Mouse (Mus musculus) neural tube, embryonic 14.5 days (tissue): ENCODE measurements at regions not wholly inside any gene's neighbourhood (a gene's known extent, or its start where the extent isn't known, plus 50 kb on each side); places are given as distances from the start of the nearest gene placed in this dataset.

Experiments
- ATAC-seq: fragments of 200-750 bp; cut with Nextera tagmentation; 2 replicates; pipeline ENCODE4 v1.8.0; 2017; ENCODE audit warnings: low read depth, mild to moderate bottlenecking, moderate TSS enrichment, moderate library complexity
- H3K27ac ChIP-seq: fragments of 300-500 bp; sonication (generic); 2 replicates; pipeline ENCODE4 v1.5.1; 2014; ENCODE audit warnings: low read depth, mild to moderate bottlenecking, control low read depth, low read length, moderate library complexity, mixed read lengths
- H3K27me3 ChIP-seq: fragments of 300-500 bp; sonication (generic); 2 replicates; pipeline ENCODE4 v1.6.1; 2014; ENCODE audit warnings: low read length; ENCODE audit not compliant: control insufficient read depth, insufficient read depth
- H3K36me3 ChIP-seq: fragments of 300-500 bp; sonication (generic); 2 replicates; pipeline ENCODE4 v1.6.1; 2014; ENCODE audit warnings: low read length, mixed read lengths; ENCODE audit not compliant: control insufficient read depth, insufficient read depth
- H3K4me1 ChIP-seq: fragments of 300-500 bp; sonication (generic); 2 replicates; pipeline ENCODE4 v1.6.1; 2014; ENCODE audit warnings: low read length; ENCODE audit not compliant: control insufficient read depth, insufficient read depth
- H3K4me2 ChIP-seq: fragments of 300-500 bp; sonication (generic); 2 replicates; pipeline ENCODE4 v1.6.1; 2014; ENCODE audit warnings: mild to moderate bottlenecking, low read depth, low read length, control low read depth
- H3K4me3 ChIP-seq: fragments of 300-500 bp; sonication (generic); 2 replicates; pipeline ENCODE4 v1.5.1; 2014; ENCODE audit warnings: low read depth, low read length, control low read depth, mixed read lengths
- H3K9ac ChIP-seq: fragments of 300-500 bp; sonication (generic); replicated peaks from 2 replicates; pipeline ENCODE4 v1.6.1; 2014; ENCODE audit warnings: low read depth, mild to moderate bottlenecking, control low read depth, low read length, mixed read lengths
- H3K9me3 ChIP-seq: fragments of 300-500 bp; sonication (generic); 2 replicates; pipeline ENCODE4 v1.6.1; 2016; ENCODE audit warnings: low read length; ENCODE audit not compliant: control insufficient read depth
- WGBS: fragments of 180-500 bp; shearing (Covaris S2); extraction: QIAGEN DNeasy Blood & Tissue Kit; methylation state at CpG from one replicate; pipeline ENCODE4 v1.1.7; 2014; 5-methylcytosine and 5-hydroxymethylcytosine counted together

- no peak for ATAC-seq
These were observed 170.1 kb downstream of the Cth start for GRCm38 (mm10) chr3:157754826-157755225.

GRCm38 (mm10) chr3:157750266-157750665 lies 174.6 kb downstream of the Cth start:
- ATAC-seq: no peak
- 91% methylated on average over 3 of the region's 3 CpGs for WGBS

More at GRCm38 (mm10) chr3:157754826-157755225, 170.1 kb downstream of the Cth start:
- Histone ChIP-seq H3K4me3 (no peak overlapping the region), H3K36me3 (no peaks in the 10 kb centered on the region), H3K9ac (no peak overlapping the region), H3K4me2 (no peak overlapping the region), H3K27ac (no peak overlapping the region), H3K27me3 (no peaks in the 10 kb centered on the region), H3K4me1 (no peaks in the 10 kb centered on the region), H3K9me3 (no peaks in the 10 kb centered on the region)
- WGBS: 74% methylated on average over 4 of the region's 4 CpGs

GRCm38 (mm10) chr3:157748395-157749037 lies 176.4 kb downstream of the Cth start:
- Histone ChIP-seq H3K27ac (no peak overlapping the region), H3K36me3 (no peaks in the 10 kb centered on the region), H3K9ac (no peak overlapping the region), H3K4me3 (no peak overlapping the region), H3K4me1 (no peaks in the 10 kb centered on the region), H3K4me2 (no peak overlapping the region), H3K27me3 (no peaks in the 10 kb centered on the region), H3K9me3 (no peaks in the 10 kb centered on the region)
- 70% methylated on average over 3 of the region's 3 CpGs for WGBS
- ATAC-seq: no peak

More at GRCm38 (mm10) chr3:157750266-157750665, 174.6 kb downstream of the Cth start:
- no peak overlapping the region for H3K4me2 ChIP-seq
- no peaks in the 10 kb centered on the region for H3K4me1 ChIP-seq
- H3K36me3 ChIP-seq: no peaks in the 10 kb centered on the region
- no peak overlapping the region for H3K9ac ChIP-seq
- H3K27ac ChIP-seq: no peak overlapping the region
- no peak overlapping the region for H3K4me3 ChIP-seq
- no peaks in the 10 kb centered on the region for H3K9me3 ChIP-seq
- no peaks in the 10 kb centered on the region for H3K27me3 ChIP-seq

- no peaks in the 10 kb centered on the region for H3K27me3 ChIP-seq
- H3K4me2 ChIP-seq: no peak overlapping the region
- ATAC-seq: no peak
- H3K9me3 ChIP-seq: no peaks in the 10 kb centered on the region
- no peaks in the 10 kb centered on the region for H3K36me3 ChIP-seq
- H3K27ac ChIP-seq: no peak overlapping the region
- H3K4me3 ChIP-seq: no peak overlapping the region
- 86% methylated on average over 1 of the region's 1 CpGs for WGBS
- no peak overlapping the region for H3K9ac ChIP-seq
- no peaks in the 10 kb centered on the region for H3K4me1 ChIP-seq
These were observed 176.3 kb downstream of the Ptger3 start for GRCm38 (mm10) chr3:157743000-157743399.

GRCm38 (mm10) chr3:157739628-157740294 lies 173.1 kb downstream of the Ptger3 start:
- no peaks in the 10 kb centered on the region for H3K27me3 ChIP-seq
- ATAC-seq: no peak
- no peaks in the 10 kb centered on the region for H3K36me3 ChIP-seq
- H3K4me1 ChIP-seq: no peaks in the 10 kb centered on the region
- no peak overlapping the region for H3K4me2 ChIP-seq
- H3K9ac ChIP-seq: no peak overlapping the region
- H3K9me3 ChIP-seq: no peaks in the 10 kb centered on the region
- H3K4me3 ChIP-seq: no peak overlapping the region
- 91% methylated on average over 1 of the region's 1 CpGs for WGBS
- no peak overlapping the region for H3K27ac ChIP-seq

GRCm38 (mm10) chr3:157732136-157732940 lies 165.6 kb downstream of the Ptger3 start:
- no peaks in the 10 kb centered on the region for H3K9me3 ChIP-seq
- no peak overlapping the region for H3K4me3 ChIP-seq
- H3K36me3 ChIP-seq: no peaks in the 10 kb centered on the region
- peak; percentile 86 for ATAC-seq
- H3K4me2 ChIP-seq: no peak overlapping the region
- H3K9ac ChIP-seq: no peak overlapping the region
- H3K27me3 ChIP-seq: no peaks in the 10 kb centered on the region
- no peak overlapping the region for H3K27ac ChIP-seq
- WGBS: 50% methylated on average over 4 of the region's 4 CpGs
- no peaks in the 10 kb centered on the region for H3K4me1 ChIP-seq

- Histone ChIP-seq H3K36me3 (no peaks in the 10 kb centered on the region), H3K9ac (no peak overlapping the region), H3K27me3 (no peaks in the 10 kb centered on the region), H3K27ac (no peak overlapping the region), H3K4me2 (no peak overlapping the region), H3K4me3 (no peak overlapping the region), H3K9me3 (no peaks in the 10 kb centered on the region), H3K4me1 (no peaks in the 10 kb centered on the region)
- 53% methylated on average over 1 of the region's 1 CpGs for WGBS
- no peak for ATAC-seq
These were observed 163.1 kb downstream of the Ptger3 start for GRCm38 (mm10) chr3:157729711-157730367.

- Histone ChIP-seq H3K36me3 (no peaks in the 10 kb centered on the region), H3K27me3 (no peaks in the 10 kb centered on the region), H3K4me3 (no peak overlapping the region), H3K4me2 (no peak overlapping the region), H3K9ac (no peak overlapping the region), H3K27ac (no peak overlapping the region), H3K9me3 (no peaks in the 10 kb centered on the region), H3K4me1 (no peaks in the 10 kb centered on the region)
- ATAC-seq: no peak
- WGBS: 73% methylated on average over 1 of the region's 1 CpGs
These were observed 157.8 kb downstream of the Ptger3 start for GRCm38 (mm10) chr3:157724542-157724941.
